Mouse (Mus musculus): ENCODE measurements around the gene Hyou1.

GRCm38 (mm10) chr9:44379054-44379834 lies at the start of gene Hyou1:
- TF ChIP-seq GATA1 (IDR thresholded peaks at IDR 0.05; ENCODE audit: borderline replicate concordance, low read length): peak; percentile 53; the same call in 1 of the 3 replicates
- TF ChIP-seq FLI1 (IDR thresholded peaks at IDR 0.05; ENCODE audit: low read length): peak; percentile 33; the same call in 1 of the 2 replicates
